Mouse (Mus musculus): ENCODE measurements at regions not wholly inside any gene's neighbourhood (a gene's known extent, or its start where the extent isn't known, plus 50 kb on each side); places are given as distances from the start of the nearest gene placed in this dataset.

DNA sequence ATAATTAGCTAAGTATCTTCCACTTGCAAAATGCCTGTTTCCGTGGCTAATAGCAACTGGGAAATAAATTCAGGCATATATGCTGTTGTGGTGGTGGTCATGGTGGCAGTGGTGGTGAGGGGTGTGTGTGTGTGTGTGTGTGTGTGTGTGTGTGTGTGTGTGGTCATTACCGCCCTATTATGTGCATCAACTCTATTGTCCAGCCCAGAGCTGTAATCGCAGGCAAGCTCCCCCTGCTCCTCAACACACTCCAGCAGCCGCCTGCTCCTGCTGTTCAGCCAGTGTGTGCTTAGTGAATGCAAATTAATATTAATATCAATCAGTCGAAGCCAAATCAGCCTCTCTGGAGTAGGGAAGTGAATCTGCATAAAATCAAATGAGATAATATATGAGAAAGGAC is 152.9 kb upstream of the Zic3 start:
- no peak for DNase-seq
- intact Hi-C loops (cut with DNase I): no loop called here

DNA sequence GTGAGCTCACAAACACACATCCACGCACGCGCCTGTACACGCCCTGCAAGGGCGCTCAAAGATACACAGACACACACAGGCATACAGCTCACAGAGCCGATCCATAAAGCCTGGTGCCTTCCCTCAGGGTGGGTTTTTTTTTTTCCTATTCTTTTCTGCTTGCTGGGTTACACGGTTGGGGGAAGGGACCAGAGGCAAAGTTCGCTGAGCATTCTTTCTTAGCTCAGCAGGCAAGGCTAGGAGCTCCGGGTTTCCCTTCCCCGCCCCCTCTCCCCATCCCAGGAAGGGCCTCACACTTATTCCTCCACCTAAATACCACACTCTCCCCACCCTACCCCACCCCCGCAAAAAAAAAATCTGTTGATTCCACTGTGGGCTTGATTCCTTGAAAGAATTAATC is 105.8 kb upstream of the Zic3 start:
- intact Hi-C loops (cut with DNase I): no loop called here
- DNase-seq: no peak

DNA sequence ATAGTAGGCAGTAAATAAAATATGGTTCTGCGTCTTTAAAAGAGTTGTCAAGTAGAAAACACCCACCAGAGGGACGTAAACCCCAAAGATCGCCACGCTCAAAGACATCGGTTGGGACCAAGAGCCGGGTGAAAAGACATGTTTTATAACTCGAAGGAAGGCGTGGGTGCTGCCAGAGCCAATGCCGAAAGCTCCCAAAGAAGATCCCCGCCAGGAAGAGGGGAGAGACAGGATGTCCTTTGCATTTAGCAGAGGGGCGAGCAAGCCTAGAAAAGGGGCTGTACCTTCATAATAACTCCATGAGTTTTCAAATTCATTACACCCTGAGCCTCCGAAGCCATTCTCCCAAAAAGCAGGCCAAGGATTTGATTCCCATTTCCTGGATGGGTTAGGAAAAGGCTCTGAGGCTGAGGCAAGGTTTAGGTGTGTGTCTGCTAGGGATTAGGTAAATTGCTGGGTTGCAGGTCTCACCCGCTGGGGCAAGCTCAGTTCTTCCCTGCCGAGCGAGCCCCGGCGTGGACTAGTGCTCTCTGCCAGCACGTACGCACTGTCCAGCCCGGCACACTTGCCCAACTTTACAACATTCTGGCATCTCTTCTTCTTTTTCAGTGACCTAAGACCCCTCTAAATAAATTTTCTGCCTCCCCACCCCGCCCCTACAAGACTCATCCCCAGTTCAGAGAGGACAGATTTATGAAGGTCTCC is 104.9 kb upstream of the Zic3 start:
- no peak for DNase-seq
- intact Hi-C loops (cut with DNase I): no loop called here

DNA sequence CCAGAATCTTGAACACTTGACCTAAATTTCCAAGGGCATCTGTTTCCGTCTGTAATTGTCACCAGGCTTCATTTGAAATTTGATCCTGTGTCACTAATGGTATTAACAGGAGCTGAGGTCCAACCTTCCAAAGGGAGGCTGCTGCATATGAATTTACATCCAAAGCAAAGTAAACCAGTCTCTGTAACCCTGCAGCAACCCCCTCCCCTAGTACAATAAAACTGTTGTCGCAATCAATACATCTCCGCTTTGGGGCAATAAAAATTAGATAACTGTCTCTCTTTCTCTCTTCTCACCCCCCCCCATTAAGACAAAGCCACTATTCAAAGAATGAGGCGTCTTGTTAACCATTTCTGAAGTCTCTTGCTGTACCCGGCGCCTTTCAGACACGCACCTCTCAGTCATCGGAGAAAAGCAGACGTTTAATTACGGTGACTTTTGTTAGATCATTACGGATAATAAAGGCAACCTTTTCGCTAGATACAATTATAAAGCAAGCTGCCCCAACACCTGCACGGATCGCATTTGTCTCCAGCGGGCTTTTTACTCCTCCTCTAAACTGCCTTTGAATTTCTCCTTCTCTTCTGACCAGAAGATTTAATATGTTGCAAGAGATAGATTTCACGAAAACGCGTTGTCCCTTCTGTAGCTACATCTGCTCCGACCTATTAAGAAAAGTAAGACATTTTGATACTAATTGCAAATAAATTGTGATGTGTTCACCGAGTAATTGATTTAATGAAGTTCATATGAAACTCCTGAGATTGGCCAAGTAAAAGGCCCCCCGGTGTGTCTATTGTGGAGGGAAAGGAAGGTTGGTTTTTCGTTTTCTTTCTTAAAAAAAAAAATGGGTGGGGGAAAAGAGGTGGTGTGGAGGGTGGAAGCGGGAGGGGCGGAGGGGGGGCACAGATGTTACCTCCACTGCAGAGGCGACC is 104.1 kb upstream of the Zic3 start:
- DNase-seq: no peak
- intact Hi-C loops (cut with DNase I): no loop called here

DNA sequence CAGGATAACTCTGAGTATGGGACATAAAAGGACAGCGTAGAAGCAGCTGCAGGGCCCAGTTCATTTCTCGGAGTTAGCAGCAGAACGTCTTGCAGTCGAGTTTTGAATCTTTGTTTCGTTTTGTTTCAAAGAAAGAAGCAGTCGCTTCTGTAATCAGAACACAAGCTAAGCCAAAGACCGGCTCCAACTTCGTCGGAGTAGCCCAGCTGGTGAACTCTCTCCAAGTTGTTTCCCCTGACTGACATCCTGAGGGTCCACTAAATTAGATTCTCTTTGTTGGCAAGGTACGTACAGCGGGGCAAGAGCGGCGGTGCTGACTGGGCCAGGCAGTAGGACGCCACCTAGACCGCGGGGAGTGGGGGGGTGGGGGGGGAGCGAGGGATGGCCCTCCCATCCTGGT is 102.6 kb upstream of the Zic3 start:
- intact Hi-C loops (cut with DNase I): loop anchor here (5.0 to 10.0 kb wide), 3 partner anchors 107 to 572 kb away; no protein-coding TSS in a partner anchor

DNA sequence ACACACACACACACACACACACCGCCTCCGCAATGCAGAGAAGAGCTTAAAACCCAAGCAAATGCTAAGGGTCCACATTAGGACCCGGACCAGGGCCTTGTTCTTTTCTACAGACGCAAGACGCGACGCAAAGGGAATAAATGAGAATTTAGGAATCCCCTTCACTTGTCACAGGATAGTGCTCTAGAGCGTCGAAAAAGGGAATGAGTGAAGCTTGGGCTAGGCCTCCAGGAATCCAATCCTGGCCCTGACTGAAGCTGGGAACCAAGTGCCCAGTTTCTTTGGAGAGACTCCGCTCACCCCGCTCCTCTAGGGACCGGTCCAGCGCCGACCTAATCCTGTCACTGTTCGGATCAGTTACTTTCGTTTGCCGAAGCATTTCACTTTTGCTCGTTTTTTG is 102.1 kb upstream of the Zic3 start:
- peak; percentile 5 to 16 for DNase-seq
- intact Hi-C loops (cut with DNase I): loop anchor here (5.0 to 10.0 kb wide), 3 partner anchors 107 to 572 kb away; no protein-coding TSS in a partner anchor

More for the DNA sequence above, 102.6 kb upstream of the Zic3 start:
- DNase-seq: peak in 1 of 2 experiments; percentile 12

DNA sequence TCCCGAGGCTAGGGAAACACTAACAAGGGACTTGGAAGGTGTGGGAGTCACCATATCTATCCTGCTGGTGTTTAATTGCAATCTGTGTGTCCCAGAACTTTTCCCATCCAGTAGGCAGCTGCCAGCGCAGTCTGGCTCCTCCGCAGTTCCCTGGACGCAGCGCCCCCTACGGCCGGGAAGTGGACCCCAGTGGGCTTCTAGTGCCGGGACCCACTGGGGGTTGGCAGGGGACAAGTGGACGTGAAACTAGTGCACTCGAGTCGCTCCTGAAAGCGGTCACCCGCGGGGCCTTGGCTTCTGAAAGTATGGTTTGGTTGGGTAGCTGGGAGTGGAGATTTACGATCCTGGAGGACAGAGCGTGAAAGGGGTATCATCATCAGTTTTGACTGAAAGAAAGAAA is 101.2 kb upstream of the Zic3 start:
- DNase-seq: peak; percentile 3 to 14
- intact Hi-C loops (cut with DNase I): loop anchor here (5.0 to 10.0 kb wide), 3 partner anchors 106 to 571 kb away; no protein-coding TSS in a partner anchor

DNA sequence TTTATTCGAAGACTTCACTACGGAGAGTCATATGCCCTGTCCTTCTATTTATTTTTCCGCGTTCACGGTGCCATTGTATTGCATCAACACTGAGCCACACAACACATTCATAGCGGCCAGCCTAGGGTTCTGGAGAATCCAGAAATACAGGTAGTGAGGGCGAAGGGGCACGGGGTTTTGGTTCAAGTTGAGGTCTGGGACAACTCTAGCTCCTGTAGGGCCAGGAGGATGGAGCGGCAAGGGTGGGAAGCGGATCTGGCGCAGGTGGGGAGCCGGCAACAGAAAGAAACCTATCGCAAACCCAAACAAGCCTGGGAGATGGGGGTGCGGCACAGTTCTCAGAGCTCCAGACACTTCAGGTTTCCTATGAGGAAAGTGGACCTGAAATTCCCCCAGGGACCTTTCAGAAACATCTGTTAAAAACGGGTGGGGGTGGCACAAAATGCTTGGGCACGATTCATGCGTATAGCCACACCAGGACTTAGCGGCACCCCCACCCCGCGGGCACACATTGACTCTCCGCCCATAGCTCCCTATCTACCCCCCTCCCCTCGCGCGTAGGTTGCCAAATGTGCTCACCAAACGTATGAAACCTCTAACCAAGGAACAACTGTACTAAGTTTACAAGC is 100.6 kb upstream of the Zic3 start:
- DNase-seq: no peak
- intact Hi-C loops (cut with DNase I): loop anchor here (5.0 to 10.0 kb wide), 3 partner anchors 105 to 570 kb away; no protein-coding TSS in a partner anchor

DNA sequence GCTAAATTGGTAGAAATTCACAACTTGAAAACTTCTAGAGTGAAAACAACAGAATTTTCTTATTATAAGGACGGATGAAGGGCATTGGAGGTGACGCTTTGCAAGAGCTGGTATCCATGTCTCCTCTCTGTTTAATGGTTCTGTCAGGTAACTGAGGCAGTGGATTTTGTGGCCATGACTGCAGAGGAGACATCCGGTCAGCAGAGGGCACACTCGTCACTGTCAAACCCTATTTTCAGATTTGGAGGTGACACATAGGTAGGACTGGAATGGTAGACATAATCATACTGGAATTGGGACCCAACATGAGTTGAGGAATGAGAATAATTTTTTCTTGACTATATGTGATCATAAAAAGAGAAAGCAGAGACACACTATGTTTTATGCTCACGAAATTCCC is 98.7 kb upstream of the Zic3 start:
- DNase-seq: peak in 1 of 2 experiments; percentile 5
- intact Hi-C loops (cut with DNase I): loop anchor here (5.0 to 10.0 kb wide), 3 partner anchors 103 to 568 kb away; no protein-coding TSS in a partner anchor

DNA sequence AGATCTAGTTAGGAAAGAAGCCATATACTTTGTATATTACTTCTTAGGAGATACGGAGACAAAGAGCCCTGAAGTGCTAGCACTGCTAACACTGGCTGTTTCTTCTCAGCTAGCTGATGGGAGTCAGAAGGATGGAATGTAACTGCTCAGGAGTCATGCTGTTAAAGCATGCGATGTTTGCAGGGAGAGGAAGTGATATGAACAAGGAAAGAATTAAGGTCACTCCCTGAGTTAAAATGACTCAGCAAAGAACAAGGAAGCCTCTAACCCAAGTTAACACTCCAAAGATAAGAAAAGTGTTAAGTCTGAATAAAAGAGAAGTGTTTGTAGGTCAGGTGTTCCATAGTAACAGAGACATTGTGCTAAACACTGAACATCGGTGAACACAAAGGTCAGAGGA is 86.9 kb upstream of the Zic3 start:
- DNase-seq: no peak
- intact Hi-C loops (cut with DNase I): no loop called here

DNA sequence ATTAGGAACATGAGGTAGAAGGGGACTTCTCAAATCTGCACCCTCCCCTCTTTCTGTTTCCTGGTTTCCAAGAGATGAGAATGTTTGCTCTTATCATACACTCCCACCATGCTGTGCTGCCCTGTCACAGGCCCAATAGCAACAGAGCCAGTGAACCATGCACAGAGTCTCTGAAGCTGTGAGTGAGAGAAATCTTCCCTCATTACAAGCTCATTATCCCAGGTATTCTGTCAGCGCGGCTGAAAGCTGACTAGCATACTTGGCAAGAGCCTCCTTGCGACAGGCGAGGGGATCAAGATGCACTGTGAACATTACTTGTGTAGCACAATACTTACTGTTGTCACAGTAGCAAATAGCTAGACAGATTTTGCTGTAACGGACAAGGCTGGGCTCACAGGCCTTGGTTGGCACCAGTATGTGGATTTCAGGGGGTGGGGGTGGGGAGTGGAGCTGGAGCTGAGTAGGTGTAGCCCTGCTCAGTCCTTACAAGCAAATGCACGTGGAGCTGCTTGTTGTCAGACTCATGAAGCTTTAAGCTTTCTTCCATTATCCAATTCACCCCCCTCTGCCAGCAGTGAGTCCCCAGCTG is 84.2 kb upstream of the Zic3 start:
- intact Hi-C loops (cut with DNase I): no loop called here
- no peak for DNase-seq

DNA sequence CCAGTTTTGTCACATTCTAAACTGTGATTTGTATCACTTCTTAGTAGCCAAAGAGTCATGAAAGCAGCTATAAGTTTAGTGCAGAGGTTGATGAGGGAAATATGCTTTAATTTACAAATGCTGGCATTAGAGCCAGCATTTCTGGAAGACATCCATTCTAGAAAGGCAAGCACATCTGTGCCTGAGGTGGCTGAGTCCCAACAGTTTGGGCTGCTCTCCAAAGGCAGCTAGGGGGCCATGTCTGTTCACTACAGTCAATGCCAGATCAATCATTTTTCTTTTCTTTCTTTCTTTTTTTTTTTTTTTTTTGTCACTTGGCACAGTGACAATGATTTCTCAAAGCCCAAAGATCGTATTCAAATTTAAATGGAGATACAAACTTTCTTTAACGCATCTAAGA is 71.6 kb upstream of the Zic3 start:
- intact Hi-C loops (cut with DNase I): no loop called here
- DNase-seq: no peak

DNA sequence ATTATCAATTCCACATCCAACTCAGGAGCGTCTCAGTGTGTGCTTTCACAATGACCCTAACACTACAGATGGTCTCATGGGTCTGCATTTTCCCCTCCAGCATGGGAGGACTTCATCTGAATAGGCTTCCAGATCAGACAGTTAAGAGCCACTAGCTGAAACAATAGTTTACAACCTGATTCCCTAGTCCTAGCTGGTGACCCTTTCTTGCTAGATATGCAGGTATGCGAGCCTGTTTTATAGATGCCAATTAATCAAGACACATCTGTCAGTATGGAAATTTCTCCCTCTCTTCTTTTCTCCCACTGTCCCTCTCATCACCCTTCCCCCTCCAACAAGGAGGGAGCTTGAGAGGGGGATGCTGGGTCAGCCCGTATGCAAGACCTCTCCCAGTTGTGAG is 71.2 kb upstream of the Zic3 start:
- DNase-seq: no peak
- intact Hi-C loops (cut with DNase I): no loop called here

DNA sequence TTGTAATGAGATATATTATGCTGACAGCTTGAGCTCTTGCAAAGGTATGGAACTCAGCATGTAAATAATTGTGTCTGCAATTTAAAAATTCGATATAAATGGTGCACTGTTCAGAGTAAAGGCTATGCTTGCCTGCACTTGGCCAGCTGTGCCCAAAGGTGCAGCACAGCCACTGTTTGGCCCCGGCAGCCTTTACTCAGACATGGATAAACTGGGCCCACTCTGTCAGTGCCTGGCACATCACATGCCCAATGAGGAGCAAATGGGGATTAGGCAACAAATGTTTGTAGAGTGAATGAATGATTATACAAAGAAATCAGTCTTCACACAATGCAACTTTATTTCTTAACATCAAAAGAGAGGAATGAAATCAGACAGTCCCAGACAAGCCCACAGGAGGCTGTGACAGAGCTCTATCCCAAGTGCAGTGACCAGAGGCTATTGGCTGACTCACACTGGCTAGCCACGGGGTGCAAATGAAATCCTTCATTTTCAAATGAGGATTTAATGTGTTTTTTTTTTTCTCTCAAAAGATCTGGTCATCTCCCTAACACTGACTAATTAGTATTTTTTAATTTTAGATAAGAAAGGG is 67.8 kb upstream of the Zic3 start:
- intact Hi-C loops (cut with DNase I): no loop called here
- DNase-seq: no peak
